Mouse (Mus musculus): ENCODE measurements around the gene Foxd3. TPM values are rescaled to one million over a fixed set of nuclear protein-coding genes. Genes with fewer than 3 reads are reported as not detected.

Gene Foxd3
- total and polyA plus RNA-seq, 3 experiments, result not detected

DNA sequence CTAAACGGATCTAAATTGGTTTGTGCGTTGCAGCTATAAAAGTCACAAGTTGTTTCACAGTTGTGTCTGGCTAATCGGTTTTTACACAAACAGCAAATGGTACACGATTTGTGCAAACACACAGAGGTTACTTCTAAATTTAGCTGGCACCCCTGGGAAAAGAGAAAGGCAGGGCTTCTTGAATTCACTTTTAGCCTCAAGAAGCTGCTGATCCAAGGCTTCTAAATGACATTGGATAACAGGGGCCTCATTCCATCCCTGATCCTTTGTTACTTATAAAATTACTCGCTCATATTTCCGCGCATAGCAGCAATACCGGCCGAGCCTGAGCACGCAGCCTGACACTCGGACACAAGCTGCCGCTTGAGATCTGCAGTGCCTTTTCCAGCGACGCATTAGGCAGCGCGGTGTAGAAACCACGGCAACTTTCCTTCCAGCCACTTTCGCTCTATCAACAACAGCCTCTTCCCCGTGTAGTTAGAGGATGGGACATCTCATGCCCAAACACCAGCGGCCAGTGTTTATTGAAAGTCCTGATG lies 4.0 kb downstream of the Foxd3 start:
- Histone ChIP-seq H3K27me3 (ENCODE audit: insufficient read depth, low read length) (no peaks in the 10 kb centered on the region; the same call in 1 of the 2 replicates), H3K4me3 (ENCODE audit: low read depth, low read length) (no peak overlapping the region), H3K36me3 (replicated peaks) (no peaks in the 10 kb centered on the region), H3K4me1 (ENCODE audit: insufficient read depth, low read depth, low read length) (no peaks in the 10 kb centered on the region), H3K9me3 (replicated peaks) (peaks cover 53% of the 10 kb centered on the region)
- no peak for DNase-seq (ENCODE audit: low spot score)
- TF ChIP-seq GATA2 (IDR thresholded peaks at IDR 0.05; ENCODE audit: borderline replicate concordance, low read depth, low read length), result no peak
- TF ChIP-seq TAL1 (conservative IDR thresholded peaks at IDR 0.05; ENCODE audit: low read depth, low read length), result no peak
- no peak for TF ChIP-seq GATA1 (IDR thresholded peaks at IDR 0.05; ENCODE audit: borderline replicate concordance, low read length)
- no peak for ATAC-seq (ENCODE audit: extremely low read depth, insufficient number of reproducible peaks, low FRiP score, poor library complexity, severe bottlenecking)

DNA sequence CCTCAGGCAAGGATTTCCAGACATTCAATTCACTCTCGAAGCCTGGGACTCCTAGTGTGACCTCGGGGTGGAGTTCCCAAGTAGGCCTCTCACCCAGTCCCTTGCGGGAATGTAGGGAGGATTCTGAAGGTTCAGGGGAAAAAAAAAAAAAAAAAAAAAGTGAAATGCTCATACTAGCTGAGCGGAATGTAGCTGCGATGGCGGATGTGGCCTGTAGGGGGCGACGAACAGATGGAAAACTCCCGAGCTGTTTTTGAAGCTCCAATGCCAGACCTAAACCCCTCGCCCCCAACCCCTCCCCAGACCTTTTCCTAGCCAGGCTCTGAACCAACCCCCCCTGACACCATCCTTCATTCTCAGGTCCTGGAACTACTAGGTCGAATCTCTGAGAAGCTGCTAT lies 4.9 kb downstream of the Foxd3 start:
- no peak for ATAC-seq (ENCODE audit: extremely low read depth, insufficient number of reproducible peaks, low FRiP score, poor library complexity, severe bottlenecking)
- DNase-seq (ENCODE audit: low spot score), result no peak
- no peaks in the 10 kb centered on the region for H3K4me1 ChIP-seq (ENCODE audit: insufficient read depth, low read depth, low read length)
- H3K4me3 ChIP-seq (ENCODE audit: low read depth, low read length), result no peak overlapping the region
- no peaks in the 10 kb centered on the region for H3K27me3 ChIP-seq (ENCODE audit: insufficient read depth, low read length)
- peaks cover 48% of the 10 kb centered on the region for H3K9me3 ChIP-seq (replicated peaks)
- H3K36me3 ChIP-seq (replicated peaks), result no peaks in the 10 kb centered on the region
- no peak for TF ChIP-seq TAL1 (conservative IDR thresholded peaks at IDR 0.05; ENCODE audit: low read depth, low read length)
- no peak for TF ChIP-seq CTCF (IDR thresholded peaks at IDR 0.05; ENCODE audit: low read depth, low read length)
- TF ChIP-seq GATA2 (IDR thresholded peaks at IDR 0.05; ENCODE audit: borderline replicate concordance, low read depth, low read length), result no peak
- TF ChIP-seq POLR2AphosphoS5 (IDR thresholded peaks at IDR 0.05; ENCODE audit: insufficient replicate concordance, low read depth, low read length), result no peak
- no peak for TF ChIP-seq GATA1 (IDR thresholded peaks at IDR 0.05; ENCODE audit: borderline replicate concordance, low read length)

DNA sequence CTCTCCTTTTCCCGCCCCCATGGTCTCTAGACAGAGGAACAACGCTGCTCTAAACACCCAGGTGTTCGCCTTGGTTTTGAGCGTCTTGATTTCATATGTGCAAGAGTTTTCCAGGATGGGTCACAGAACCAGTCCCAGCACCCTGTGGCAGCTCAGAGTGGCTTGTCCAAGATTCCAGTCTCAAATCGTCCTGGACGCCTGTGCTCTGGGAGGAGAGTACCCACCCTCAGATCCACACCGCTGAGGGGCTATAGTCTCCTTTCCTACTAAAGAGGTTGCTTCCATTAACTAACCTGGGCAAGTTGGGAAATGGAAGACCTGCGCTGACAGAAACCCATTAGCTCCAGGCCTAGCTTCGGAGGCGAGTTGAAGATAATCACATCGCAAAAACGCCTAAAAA lies 5.9 kb downstream of the Foxd3 start:
- TF ChIP-seq POLR2AphosphoS5 (IDR thresholded peaks at IDR 0.05; ENCODE audit: insufficient replicate concordance, low read depth, low read length) (no peak), GATA2 (IDR thresholded peaks at IDR 0.05; ENCODE audit: borderline replicate concordance, low read depth, low read length) (no peak), GATA1 (IDR thresholded peaks at IDR 0.05; ENCODE audit: borderline replicate concordance, low read length) (no peak), TAL1 (conservative IDR thresholded peaks at IDR 0.05; ENCODE audit: low read depth, low read length) (no peak), CTCF (IDR thresholded peaks at IDR 0.05; ENCODE audit: low read depth, low read length) (no peak)
- ATAC-seq (ENCODE audit: extremely low read depth, insufficient number of reproducible peaks, low FRiP score, poor library complexity, severe bottlenecking) (no peak), DNase-seq (ENCODE audit: low spot score) (no peak)
- Histone ChIP-seq H3K4me1 (ENCODE audit: insufficient read depth, low read depth, low read length) (no peaks in the 10 kb centered on the region), H3K36me3 (replicated peaks) (no peaks in the 10 kb centered on the region), H3K27me3 (ENCODE audit: insufficient read depth, low read length) (no peaks in the 10 kb centered on the region), H3K9me3 (replicated peaks) (peaks cover 39% of the 10 kb centered on the region), H3K4me3 (ENCODE audit: low read depth, low read length) (no peak overlapping the region)

DNA sequence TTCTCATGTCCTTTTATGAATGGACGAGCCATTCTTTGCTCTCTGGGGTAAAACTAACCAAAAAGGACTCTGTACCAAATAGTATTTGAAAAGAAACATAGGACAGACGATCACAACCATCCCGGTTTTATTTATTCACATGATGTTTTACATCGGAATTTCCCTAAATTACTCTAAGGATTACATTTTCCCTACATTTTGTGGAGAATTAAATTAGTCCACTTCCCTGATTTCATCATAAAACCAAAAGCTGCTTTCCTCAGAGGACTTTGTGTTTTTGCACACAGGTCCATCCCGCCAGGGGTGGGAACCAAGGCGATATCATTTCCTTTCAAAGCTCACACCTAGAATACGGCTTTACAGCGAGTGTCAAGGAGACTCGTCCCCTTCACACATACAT lies 6.3 kb downstream of the Foxd3 start:
- H3K36me3 ChIP-seq (replicated peaks), result no peaks in the 10 kb centered on the region
- DNase-seq (ENCODE audit: low spot score) (no peak), ATAC-seq (ENCODE audit: extremely low read depth, insufficient number of reproducible peaks, low FRiP score, poor library complexity, severe bottlenecking) (no peak)
- H3K27me3 ChIP-seq (ENCODE audit: insufficient read depth, low read length), result no peaks in the 10 kb centered on the region
- no peaks in the 10 kb centered on the region for H3K4me1 ChIP-seq (ENCODE audit: insufficient read depth, low read depth, low read length)
- no peak overlapping the region for H3K4me3 ChIP-seq (ENCODE audit: low read depth, low read length)
- H3K9me3 ChIP-seq (replicated peaks), result peaks cover 34% of the 10 kb centered on the region
- no peak for TF ChIP-seq GATA2 (IDR thresholded peaks at IDR 0.05; ENCODE audit: borderline replicate concordance, low read depth, low read length)
- no peak for TF ChIP-seq POLR2AphosphoS5 (IDR thresholded peaks at IDR 0.05; ENCODE audit: insufficient replicate concordance, low read depth, low read length)
- no peak for TF ChIP-seq GATA1 (IDR thresholded peaks at IDR 0.05; ENCODE audit: borderline replicate concordance, low read length)
- no peak for TF ChIP-seq TAL1 (conservative IDR thresholded peaks at IDR 0.05; ENCODE audit: low read depth, low read length)

DNA sequence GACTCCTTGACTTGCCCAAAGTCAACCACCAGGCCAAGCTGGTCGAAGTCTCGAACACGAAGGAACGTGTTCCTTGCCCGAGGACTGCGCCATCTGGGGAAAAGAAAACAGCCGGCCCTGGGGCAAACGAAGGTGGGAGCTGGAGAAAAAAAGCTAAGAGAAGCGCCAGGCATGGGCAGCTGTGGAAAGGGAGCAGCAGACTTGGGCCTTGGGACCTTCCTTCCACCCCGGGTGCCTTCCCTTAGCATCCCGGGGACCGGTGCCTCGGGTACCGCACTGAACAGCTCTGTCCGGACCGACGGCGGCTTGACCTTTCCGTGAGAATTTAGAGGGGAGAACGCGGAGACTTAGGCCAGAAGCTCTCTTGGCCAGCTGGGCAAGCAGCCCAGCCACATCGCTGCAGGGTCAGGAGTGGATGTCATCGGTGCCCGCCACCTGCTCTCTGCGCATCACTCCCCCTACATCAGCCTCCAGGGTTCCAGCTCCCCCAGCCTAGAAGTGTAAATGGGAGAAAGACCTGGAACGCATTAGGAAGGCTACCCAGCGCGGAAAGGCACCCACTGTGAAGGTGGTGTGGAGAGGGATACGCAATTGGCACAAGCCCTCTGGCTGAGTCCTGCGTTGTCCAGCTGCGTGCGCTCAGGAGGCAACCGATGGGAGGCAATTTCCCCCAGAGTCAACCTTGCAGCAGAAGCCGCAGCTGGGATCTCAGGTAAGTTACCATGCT lies 6.9 kb downstream of the Foxd3 start:
- ATAC-seq (ENCODE audit: extremely low read depth, insufficient number of reproducible peaks, low FRiP score, poor library complexity, severe bottlenecking), result no peak
- H3K36me3 ChIP-seq (replicated peaks), result no peaks in the 10 kb centered on the region
- TF ChIP-seq GATA1 (IDR thresholded peaks at IDR 0.05; ENCODE audit: borderline replicate concordance, low read length) (no peak), CTCF (IDR thresholded peaks at IDR 0.05; ENCODE audit: low read depth, low read length) (no peak)
- no peaks in the 10 kb centered on the region for H3K4me1 ChIP-seq (ENCODE audit: insufficient read depth, low read depth, low read length)
- no peak overlapping the region for H3K4me3 ChIP-seq (ENCODE audit: low read depth, low read length)
- H3K27me3 ChIP-seq (ENCODE audit: insufficient read depth, low read length), result no peaks in the 10 kb centered on the region
- DNase-seq (ENCODE audit: low spot score), result no peak
- peaks cover 28% of the 10 kb centered on the region for H3K9me3 ChIP-seq (replicated peaks)

DNA sequence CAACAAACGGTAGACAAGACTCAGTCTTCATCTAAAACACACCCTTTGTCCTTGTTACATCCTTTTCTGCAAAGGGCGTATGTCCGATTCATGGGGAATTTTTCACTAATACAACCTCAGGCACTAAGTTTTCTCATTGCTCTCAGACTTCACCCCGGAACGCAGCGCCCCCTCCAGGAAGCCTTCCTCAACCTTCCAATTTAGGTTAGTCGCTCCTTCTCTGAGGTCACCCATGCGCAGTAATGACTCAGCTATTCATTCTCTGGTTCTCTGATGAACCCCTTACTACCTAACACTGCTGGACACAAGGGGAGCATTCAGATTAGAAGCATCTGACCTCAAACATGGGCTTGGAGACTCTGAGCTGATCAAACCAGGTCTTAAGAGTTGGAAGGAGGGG lies 7.6 kb downstream of the Foxd3 start:
- no peak for DNase-seq (ENCODE audit: low spot score)
- Histone ChIP-seq H3K9me3 (replicated peaks) (peaks cover 27% of the 10 kb centered on the region), H3K36me3 (replicated peaks) (no peaks in the 10 kb centered on the region), H3K4me1 (ENCODE audit: insufficient read depth, low read depth, low read length) (no peaks in the 10 kb centered on the region), H3K27me3 (ENCODE audit: insufficient read depth, low read length) (no peaks in the 10 kb centered on the region), H3K4me3 (ENCODE audit: low read depth, low read length) (no peak overlapping the region)
- ATAC-seq (ENCODE audit: extremely low read depth, insufficient number of reproducible peaks, low FRiP score, poor library complexity, severe bottlenecking), result no peak
- TF ChIP-seq TAL1 (conservative IDR thresholded peaks at IDR 0.05; ENCODE audit: low read depth, low read length) (no peak), CTCF (IDR thresholded peaks at IDR 0.05; ENCODE audit: low read depth, low read length) (no peak), GATA1 (IDR thresholded peaks at IDR 0.05; ENCODE audit: borderline replicate concordance, low read length) (no peak), POLR2AphosphoS5 (IDR thresholded peaks at IDR 0.05; ENCODE audit: insufficient replicate concordance, low read depth, low read length) (no peak), GATA2 (IDR thresholded peaks at IDR 0.05; ENCODE audit: borderline replicate concordance, low read depth, low read length) (no peak)

Measured in G1E (cell line).